Mouse (Mus musculus): ENCODE data around the gene B3gnt2. TPM values are rescaled to one million over a fixed set of nuclear protein-coding genes. Genes with fewer than 3 reads are reported as not detected.
A peak's percentile ranks its signal among the peaks of the same experiment; 100 is the strongest.
"Not testable (repeated sequence)": the region's sequence is repeated elsewhere in the genome, so short reads cannot be mapped to it uniquely, and the experiment has no call there.

The B3gnt2 gene
- polyA plus RNA-seq, 1 experiment: 8.8 TPM

- no peak for DNase-seq (ENCODE audit: low read depth, low spot score)
These were observed 115.4 kb downstream of the B3gnt2 start for GRCm38 (mm10) chr11:22745356-22745755.

- WGBS: 78% methylated on average over 5 of the region's 5 CpGs
- DNase-seq (ENCODE audit: low read depth, low spot score): no peak
These were observed 117.0 kb downstream of the B3gnt2 start for GRCm38 (mm10) chr11:22743561-22744269.

- no peak for DNase-seq (ENCODE audit: low read depth, low spot score)
- 73% methylated on average over 7 of the region's 7 CpGs for WGBS
These were observed 118.6 kb downstream of the B3gnt2 start for GRCm38 (mm10) chr11:22741998-22742626.

- no peak for DNase-seq (ENCODE audit: low read depth, low spot score)
- WGBS: 21% methylated on average over 3 of the region's 3 CpGs
These were observed 119.3 kb downstream of the B3gnt2 start for GRCm38 (mm10) chr11:22741436-22741835.

- DNase-seq (ENCODE audit: low read depth, low spot score): no peak
- WGBS: 46% methylated on average over 5 of the region's 5 CpGs
These were observed 121.1 kb downstream of the B3gnt2 start for GRCm38 (mm10) chr11:22739497-22740288.

- no peak for DNase-seq (ENCODE audit: low read depth, low spot score)
- 82% methylated on average over 7 of the region's 7 CpGs for WGBS
These were observed 124.1 kb downstream of the B3gnt2 start for GRCm38 (mm10) chr11:22736521-22737225.

- WGBS: 37% methylated on average over 5 of the region's 5 CpGs
- DNase-seq (ENCODE audit: low read depth, low spot score): not testable (repeated sequence)
These were observed 125.6 kb downstream of the B3gnt2 start for GRCm38 (mm10) chr11:22735128-22735527.

GRCm38 (mm10) chr11:22733936-22734335 lies 126.8 kb downstream of the B3gnt2 start:
- 93% methylated on average over 6 of the region's 6 CpGs for WGBS
- no peak for DNase-seq (ENCODE audit: low read depth, low spot score)

- no peak for DNase-seq (ENCODE audit: low read depth, low spot score)
- WGBS: 85% methylated on average over 4 of the region's 4 CpGs
These were observed 127.9 kb downstream of the B3gnt2 start for GRCm38 (mm10) chr11:22732907-22733306.

- WGBS: 95% methylated on average over 2 of the region's 2 CpGs
These were observed 137.7 kb downstream of the B3gnt2 start for GRCm38 (mm10) chr11:22723096-22723495.

GRCm38 (mm10) chr11:22720096-22720495 lies 140.7 kb downstream of the B3gnt2 start:
- no peak for DNase-seq (ENCODE audit: low read depth, low spot score)
- WGBS: 61% methylated on average over 2 of the region's 2 CpGs

More at GRCm38 (mm10) chr11:22723096-22723495, 137.7 kb downstream of the B3gnt2 start:
- DNase-seq (ENCODE audit: low read depth, low spot score): no peak

- WGBS: 12% methylated on average over 4 of the region's 4 CpGs
- DNase-seq (ENCODE audit: low read depth, low spot score): peak; percentile 46
These were observed 141.2 kb downstream of the B3gnt2 start for GRCm38 (mm10) chr11:22719570-22719969.

GRCm38 (mm10) chr11:22718036-22718435 lies 142.7 kb downstream of the B3gnt2 start:
- 71% methylated on average over 7 of the region's 7 CpGs for WGBS
- no peak for DNase-seq (ENCODE audit: low read depth, low spot score)

- no peak for DNase-seq (ENCODE audit: low read depth, low spot score)
- WGBS: 84% methylated on average over 3 of the region's 3 CpGs
These were observed 149.4 kb downstream of the B3gnt2 start for GRCm38 (mm10) chr11:22711327-22711726.

GRCm38 (mm10) chr11:22710596-22710995 lies 150.2 kb downstream of the B3gnt2 start:
- no peak for DNase-seq (ENCODE audit: low read depth, low spot score)
- 95% methylated on average over 2 of the region's 2 CpGs for WGBS

Other genes with a start within 250 kb of the B3gnt2 start
- gene Zrsr1, start 111.0 kb upstream of the B3gnt2 start, polyA plus RNA-seq (2012; rRNA removed): 1.4 and 2.2 TPM in 2 replicates
- gene Gm28048, start 121.1 kb upstream of the B3gnt2 start, polyA plus RNA-seq (2012; rRNA removed): 1.3 and 2.3 TPM in 2 replicates
- 18.6 and 18.9 TPM in 2 replicates for gene Commd1, start 121.4 kb upstream of the B3gnt2 start, polyA plus RNA-seq (2012; rRNA removed)
- 111 and 154 TPM in 2 replicates for gene Cct4, start 129.6 kb upstream of the B3gnt2 start, polyA plus RNA-seq (2012; rRNA removed)
- gene Fam161a, start 146.6 kb upstream of the B3gnt2 start, polyA plus RNA-seq (2012; rRNA removed): 0.27 and 0.30 TPM in 2 replicates

Measured in large intestine, adult 2 months (tissue).